Mouse (Mus musculus): ENCODE data around the gene Pir. TPM values are rescaled to one million over a fixed set of nuclear protein-coding genes. Genes with fewer than 3 reads are reported as not detected.

Pir gene
- polyA plus RNA-seq, 1 experiment = 6.3 TPM

DNA sequence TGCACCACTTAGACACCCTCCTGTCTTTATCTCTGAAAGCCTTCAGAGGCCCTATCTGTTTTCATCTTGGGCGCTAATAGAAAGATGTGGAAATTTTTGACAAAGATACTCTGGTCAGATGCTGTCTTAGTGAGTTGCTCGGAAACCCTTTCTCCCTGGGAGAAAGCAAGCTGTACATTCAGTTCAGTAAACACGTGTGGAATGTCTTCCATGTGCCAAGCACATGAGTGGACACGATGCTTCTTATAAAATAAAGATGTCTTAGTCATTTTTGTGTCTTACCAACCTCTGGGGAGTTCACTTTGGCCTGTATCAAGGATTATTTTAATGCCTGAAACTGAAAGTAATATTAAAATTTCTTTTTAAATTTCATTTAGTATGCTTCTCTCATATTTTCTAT lies 110.5 kb downstream of the Pir start:
- Histone ChIP-seq H3K4me3 (ENCODE audit: insufficient read depth, low read length) (no peak overlapping the region), H3K27ac (ENCODE audit: insufficient read depth, low read length) (no peak overlapping the region), H3K4me1 (ENCODE audit: control insufficient read depth, insufficient read depth, low read length) (no peaks in the 10 kb centered on the region)
- TF ChIP-seq CTCF (IDR thresholded peaks at IDR 0.05; ENCODE audit: extremely low read depth, insufficient read depth, low read length) (no peak), POLR2A (IDR thresholded peaks at IDR 0.05; ENCODE audit: extremely low read depth, insufficient read depth, low read length) (no peak)

DNA sequence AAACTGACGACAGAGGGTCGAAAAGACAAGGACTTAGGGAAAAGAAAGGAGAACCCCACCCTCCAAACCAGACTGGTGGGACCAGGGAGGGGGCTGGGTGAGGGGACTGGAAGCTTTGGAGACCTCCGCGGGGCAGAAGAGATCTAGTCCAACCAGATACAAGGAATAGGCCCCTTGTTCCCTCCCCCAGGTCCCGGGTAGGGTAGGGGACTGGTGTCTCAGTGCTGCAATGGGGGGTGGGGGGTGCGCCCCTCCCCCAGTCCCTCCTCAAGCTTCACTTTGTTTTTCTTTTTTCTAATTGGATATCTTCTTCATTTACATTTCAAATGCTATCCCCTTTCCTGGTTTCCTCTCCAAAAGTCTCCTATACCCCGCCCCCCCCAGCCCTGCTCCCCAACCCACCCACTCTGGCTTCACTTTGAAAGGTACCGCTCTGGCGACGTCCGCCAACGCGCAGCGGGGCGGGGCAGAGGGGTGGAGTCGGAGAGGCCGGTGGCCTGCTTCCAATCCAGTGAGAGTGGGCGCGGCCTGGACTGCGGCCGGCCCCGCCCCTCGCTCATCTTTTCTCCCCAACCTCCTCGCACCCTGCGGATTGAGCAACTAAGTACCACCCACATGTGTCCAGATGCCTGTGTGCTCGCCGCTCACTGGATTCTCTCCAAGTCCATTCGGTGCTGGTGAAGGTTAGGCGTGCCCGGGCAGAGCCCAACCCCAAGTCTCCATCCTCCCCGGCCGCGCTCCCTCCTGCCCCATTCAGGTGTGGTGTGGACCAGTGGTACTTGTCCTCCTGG lies 112.6 kb downstream of the Pir start:
- TF ChIP-seq POLR2A (IDR thresholded peaks at IDR 0.05; ENCODE audit: extremely low read depth, insufficient read depth, low read length) (no peak), CTCF (IDR thresholded peaks at IDR 0.05; ENCODE audit: extremely low read depth, insufficient read depth, low read length) (no peak)
- Histone ChIP-seq H3K4me3 (ENCODE audit: insufficient read depth, low read length) (peak overlapping the region; percentile 37), H3K4me1 (ENCODE audit: control insufficient read depth, insufficient read depth, low read length) (no peaks in the 10 kb centered on the region), H3K27ac (ENCODE audit: insufficient read depth, low read length) (no peak overlapping the region)

DNA sequence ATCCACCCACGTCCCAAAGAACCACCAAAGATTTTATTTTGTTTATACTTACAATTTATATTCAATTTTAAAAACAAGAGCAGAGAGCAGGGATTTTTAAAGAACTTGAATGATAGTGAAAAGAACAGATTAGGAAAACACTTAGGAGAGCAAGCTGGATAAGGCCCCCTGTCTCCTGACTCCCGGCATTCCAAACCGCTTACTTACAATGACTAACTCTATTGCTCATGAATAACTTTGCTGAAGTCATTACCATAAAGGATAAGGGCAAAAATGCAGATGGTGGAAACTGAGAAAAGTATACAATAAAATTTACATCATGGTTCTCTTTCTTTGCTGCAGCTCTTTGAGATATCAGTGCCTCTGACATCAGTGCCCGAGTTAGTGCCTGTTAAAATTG lies 124.9 kb downstream of the Pir start:
- no peaks in the 10 kb centered on the region for H3K4me1 ChIP-seq (ENCODE audit: control insufficient read depth, insufficient read depth, low read length)
- H3K4me3 ChIP-seq (ENCODE audit: insufficient read depth, low read length) = no peak overlapping the region
- H3K27ac ChIP-seq (ENCODE audit: insufficient read depth, low read length) = no peak overlapping the region
- TF ChIP-seq CTCF (IDR thresholded peaks at IDR 0.05; ENCODE audit: extremely low read depth, insufficient read depth, low read length) = no peak
- TF ChIP-seq POLR2A (IDR thresholded peaks at IDR 0.05; ENCODE audit: extremely low read depth, insufficient read depth, low read length) = no peak

DNA sequence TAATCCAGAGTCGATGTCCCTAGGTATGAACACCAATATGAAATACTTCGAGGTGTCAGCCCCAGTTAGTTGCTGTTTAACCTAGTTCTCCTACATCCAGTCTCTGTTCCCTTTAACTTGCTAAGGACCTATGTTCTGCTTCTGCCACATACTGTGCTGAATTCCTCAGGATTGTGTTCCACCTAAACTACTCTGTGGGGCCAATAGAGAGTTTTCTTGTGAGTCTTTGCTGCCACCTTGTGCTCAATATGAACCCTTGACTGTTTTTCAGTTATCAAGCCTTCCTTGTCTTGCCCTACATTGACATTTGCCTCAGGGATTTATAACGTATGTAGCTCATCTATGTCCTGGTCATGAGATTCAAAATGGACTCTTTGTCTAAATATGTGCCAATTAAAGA lies 129.3 kb downstream of the Pir start:
- H3K4me3 ChIP-seq (ENCODE audit: insufficient read depth, low read length) = no peak overlapping the region
- no peak overlapping the region for H3K27ac ChIP-seq (ENCODE audit: insufficient read depth, low read length)
- no peaks in the 10 kb centered on the region for H3K4me1 ChIP-seq (ENCODE audit: control insufficient read depth, insufficient read depth, low read length)
- TF ChIP-seq CTCF (IDR thresholded peaks at IDR 0.05; ENCODE audit: extremely low read depth, insufficient read depth, low read length) (peak; percentile 36; the same call in 1 of the 2 replicates), POLR2A (IDR thresholded peaks at IDR 0.05; ENCODE audit: extremely low read depth, insufficient read depth, low read length) (no peak)

DNA sequence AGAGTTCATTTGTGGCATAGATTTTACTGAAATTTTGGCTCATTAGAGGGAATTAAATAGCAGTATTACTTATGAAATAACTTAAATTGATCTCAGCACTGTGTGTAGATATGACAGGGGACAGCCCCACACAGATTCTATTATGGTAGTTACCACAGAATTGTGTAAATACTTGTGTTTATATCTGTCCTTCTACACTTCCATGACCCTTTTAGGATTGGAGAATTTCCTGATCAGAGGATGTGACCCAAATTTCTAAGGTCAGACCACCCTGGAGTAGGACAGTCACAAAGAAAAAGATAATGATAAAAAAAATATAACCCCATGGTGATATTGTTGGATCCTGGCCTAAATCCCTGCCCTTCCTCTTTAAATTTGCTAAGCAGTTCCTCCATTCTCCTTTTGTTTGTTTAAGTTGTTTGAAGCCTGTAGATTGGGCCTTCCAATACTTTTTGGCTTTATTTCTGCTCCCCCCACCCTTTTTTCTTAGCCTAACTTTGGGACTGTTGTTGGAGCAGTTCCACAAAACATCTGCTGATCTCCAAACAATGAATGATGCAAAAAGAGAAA lies 136.0 kb downstream of the Pir start:
- no peak overlapping the region for H3K4me3 ChIP-seq (ENCODE audit: insufficient read depth, low read length)
- no peaks in the 10 kb centered on the region for H3K4me1 ChIP-seq (ENCODE audit: control insufficient read depth, insufficient read depth, low read length)
- TF ChIP-seq CTCF (IDR thresholded peaks at IDR 0.05; ENCODE audit: extremely low read depth, insufficient read depth, low read length) = no peak
- TF ChIP-seq POLR2A (IDR thresholded peaks at IDR 0.05; ENCODE audit: extremely low read depth, insufficient read depth, low read length) = no peak

DNA sequence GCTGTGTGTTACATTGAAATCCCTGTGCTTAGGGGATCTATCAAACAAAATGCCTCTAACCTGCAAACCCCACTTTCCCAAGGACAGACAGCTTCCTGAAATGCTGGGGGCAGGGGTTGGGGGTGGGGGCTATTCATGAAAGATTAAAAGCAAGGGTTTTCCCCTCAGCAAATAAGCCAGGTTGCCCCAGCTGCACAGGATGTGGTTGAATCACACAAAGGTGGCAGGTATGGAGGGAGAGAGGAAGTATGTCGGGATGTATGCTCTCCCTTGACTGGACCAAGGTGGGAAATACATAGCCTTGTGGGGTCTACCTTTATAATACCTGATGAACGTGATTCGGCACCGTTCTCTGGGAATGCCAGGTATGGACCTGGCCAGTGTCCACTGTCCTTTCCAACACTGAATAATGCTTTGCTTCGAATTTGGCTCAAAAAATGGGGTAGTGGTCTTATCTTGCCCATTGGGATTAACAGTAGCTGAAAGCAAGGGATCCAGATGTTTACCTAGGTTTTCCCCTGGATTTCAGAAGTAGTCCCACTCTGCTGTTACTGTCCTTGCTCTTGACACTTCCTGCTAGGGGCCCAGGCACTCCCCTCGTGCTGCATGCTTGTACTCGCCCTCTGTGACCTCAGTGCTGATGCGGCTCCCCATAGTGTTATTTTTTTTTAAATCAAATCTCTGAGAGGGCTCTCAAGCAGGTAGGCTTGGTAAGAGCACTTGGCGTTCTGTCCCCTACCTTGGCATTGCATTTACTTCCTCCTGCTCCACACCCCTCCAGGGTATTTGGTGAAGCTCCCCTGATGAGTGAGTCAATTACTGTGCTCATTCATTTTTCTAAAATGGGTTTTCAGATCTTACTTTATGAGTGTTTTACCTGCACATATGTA lies 137.2 kb downstream of the Pir start:
- H3K4me1 ChIP-seq (ENCODE audit: control insufficient read depth, insufficient read depth, low read length) = no peaks in the 10 kb centered on the region
- no peak overlapping the region for H3K4me3 ChIP-seq (ENCODE audit: insufficient read depth, low read length)
- TF ChIP-seq CTCF (IDR thresholded peaks at IDR 0.05; ENCODE audit: extremely low read depth, insufficient read depth, low read length) (no peak), POLR2A (IDR thresholded peaks at IDR 0.05; ENCODE audit: extremely low read depth, insufficient read depth, low read length) (no peak)
- H3K27ac ChIP-seq (ENCODE audit: insufficient read depth, low read length) = no peak overlapping the region

More for the DNA sequence above, 136.0 kb downstream of the Pir start:
- no peak overlapping the region for H3K27ac ChIP-seq (ENCODE audit: insufficient read depth, low read length)

DNA sequence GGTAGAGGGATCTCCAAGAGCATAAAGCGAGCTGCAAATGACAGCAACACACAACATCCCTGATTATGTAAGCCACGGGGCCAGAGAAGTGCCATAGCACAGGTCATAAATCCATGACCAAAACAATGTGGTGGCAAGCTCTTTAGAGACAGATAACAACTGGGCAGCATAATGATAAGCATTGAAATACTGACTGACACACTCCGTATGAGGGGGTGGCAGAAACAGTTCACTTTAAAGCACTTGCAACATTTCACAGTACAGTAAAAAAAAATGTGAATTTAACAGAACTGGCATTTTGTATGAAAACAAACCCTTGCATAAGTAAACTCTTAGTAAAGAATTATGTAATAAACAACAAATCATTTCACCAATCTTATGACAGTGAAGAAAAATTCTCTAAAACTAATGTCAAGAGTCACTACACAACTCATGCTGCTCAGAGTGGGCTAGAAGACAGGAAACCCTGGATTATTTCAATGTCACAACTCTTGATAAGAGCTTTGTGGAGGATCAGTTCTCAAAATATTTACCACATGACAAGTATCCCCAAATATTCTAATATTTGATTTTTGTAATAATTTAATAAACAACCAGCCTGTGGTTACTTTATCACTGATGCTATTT lies 139.2 kb downstream of the Pir start:
- Histone ChIP-seq H3K4me3 (ENCODE audit: insufficient read depth, low read length) (no peak overlapping the region), H3K27ac (ENCODE audit: insufficient read depth, low read length) (no peak overlapping the region), H3K4me1 (ENCODE audit: control insufficient read depth, insufficient read depth, low read length) (no peaks in the 10 kb centered on the region)
- TF ChIP-seq CTCF (IDR thresholded peaks at IDR 0.05; ENCODE audit: extremely low read depth, insufficient read depth, low read length) (no peak), POLR2A (IDR thresholded peaks at IDR 0.05; ENCODE audit: extremely low read depth, insufficient read depth, low read length) (no peak)

DNA sequence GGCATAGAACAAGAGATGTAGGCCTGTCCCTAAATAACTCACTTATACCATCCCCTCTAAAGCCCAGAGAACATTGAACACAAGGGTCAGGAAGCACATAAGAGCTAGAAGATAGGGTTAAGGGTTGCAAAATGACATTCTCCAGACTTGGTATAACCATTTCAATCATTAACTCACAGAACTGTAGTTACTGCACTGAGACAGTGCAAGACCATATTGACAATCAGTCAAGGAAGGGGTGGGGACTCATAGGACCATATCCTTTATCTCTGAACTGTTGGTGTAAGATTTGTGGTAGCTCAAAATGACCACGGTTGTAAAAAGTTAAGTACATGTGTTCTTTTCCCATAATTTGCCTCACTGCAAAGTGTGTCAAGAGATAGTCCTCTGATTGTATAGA lies 141.4 kb downstream of the Pir start:
- Histone ChIP-seq H3K27ac (ENCODE audit: insufficient read depth, low read length) (no peak overlapping the region), H3K4me1 (ENCODE audit: control insufficient read depth, insufficient read depth, low read length) (no peaks in the 10 kb centered on the region), H3K4me3 (ENCODE audit: insufficient read depth, low read length) (no peak overlapping the region)
- TF ChIP-seq CTCF (IDR thresholded peaks at IDR 0.05; ENCODE audit: extremely low read depth, insufficient read depth, low read length) = no peak
- TF ChIP-seq POLR2A (IDR thresholded peaks at IDR 0.05; ENCODE audit: extremely low read depth, insufficient read depth, low read length) = no peak

DNA sequence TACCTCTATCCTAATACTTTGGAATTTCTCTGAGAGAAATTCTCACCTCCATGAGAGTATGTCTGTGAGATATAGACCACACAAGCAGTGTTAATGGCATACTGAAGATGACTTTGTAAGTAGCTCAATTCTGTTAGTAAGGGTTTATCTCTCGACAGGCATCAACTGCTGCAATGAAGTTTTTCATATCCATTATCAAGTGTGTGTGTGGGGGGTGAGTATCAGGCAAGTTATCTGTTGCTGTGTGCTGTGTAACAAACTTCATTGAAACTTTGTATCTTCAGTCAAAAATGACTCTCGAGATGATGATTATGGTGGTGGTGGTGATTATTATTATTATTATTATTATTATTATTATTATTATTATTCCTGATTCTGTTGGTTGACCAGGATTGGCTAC lies 147.6 kb downstream of the Pir start:
- TF ChIP-seq POLR2A (IDR thresholded peaks at IDR 0.05; ENCODE audit: extremely low read depth, insufficient read depth, low read length) = no peak
- no peak for TF ChIP-seq CTCF (IDR thresholded peaks at IDR 0.05; ENCODE audit: extremely low read depth, insufficient read depth, low read length)
- H3K4me1 ChIP-seq (ENCODE audit: control insufficient read depth, insufficient read depth, low read length) = no peaks in the 10 kb centered on the region
- H3K4me3 ChIP-seq (ENCODE audit: insufficient read depth, low read length) = no peak overlapping the region

More for the DNA sequence above, 147.6 kb downstream of the Pir start:
- no peak overlapping the region for H3K27ac ChIP-seq (ENCODE audit: insufficient read depth, low read length)
